Mouse (Mus musculus) heart, embryonic 12.5 days (tissue): ENCODE data around the gene Exosc5. TPM values are rescaled to one million over a fixed set of nuclear protein-coding genes. Genes with fewer than 3 reads are reported as not detected.

Source experiments
- ATAC-seq: fragments of 200-750 bp; cut with Nextera tagmentation; 2 replicates; pipeline ENCODE4 v1.8.0; 2017; ENCODE audit warnings: moderate TSS enrichment, moderate library complexity; ENCODE audit not compliant: insufficient number of reproducible peaks, low FRiP score
- H3K27ac ChIP-seq: fragments of 300-500 bp; sonication (generic); 2 replicates; pipeline ENCODE4 v1.5.1; 2016; ENCODE audit warnings: mild to moderate bottlenecking, moderate library complexity; ENCODE audit not compliant: poor library complexity, severe bottlenecking
- H3K27me3 ChIP-seq: fragments of 300-500 bp; sonication (generic); replicated peaks from 2 replicates; pipeline ENCODE4 v1.6.1; 2016; ENCODE audit warnings: mild to moderate bottlenecking, moderate library complexity
- H3K36me3 ChIP-seq: fragments of 300-500 bp; sonication (generic); 2 replicates; pipeline ENCODE4 v1.6.1; 2016; ENCODE audit warnings: mild to moderate bottlenecking, moderate library complexity
- H3K4me1 ChIP-seq: fragments of 300-500 bp; sonication (generic); replicated peaks from 2 replicates; pipeline ENCODE4 v1.6.1; 2016; ENCODE audit warnings: mild to moderate bottlenecking
- H3K4me2 ChIP-seq: fragments of 300-500 bp; sonication (generic); 2 replicates; pipeline ENCODE4 v1.6.1; 2016; ENCODE audit warnings: mild to moderate bottlenecking, moderate library complexity
- H3K4me3 ChIP-seq: fragments of 300-500 bp; sonication (generic); 2 replicates; pipeline ENCODE4 v1.5.1; 2016; ENCODE audit warnings: mild to moderate bottlenecking
- H3K9ac ChIP-seq: fragments of 300-500 bp; sonication (generic); 2 replicates; pipeline ENCODE4 v1.6.1; 2016; ENCODE audit warnings: mild to moderate bottlenecking, moderate library complexity
- H3K9me3 ChIP-seq: fragments of 300-500 bp; sonication (generic); replicated peaks from 2 replicates; pipeline ENCODE4 v1.6.1; 2016; ENCODE audit warnings: mild to moderate bottlenecking, moderate library complexity
- WGBS: fragments of 180-500 bp; shearing (Covaris S2); methylation state at CpG from one replicate; pipeline ENCODE4 v1.1.7; 2016; 5-methylcytosine and 5-hydroxymethylcytosine counted together
- polyA plus RNA-seq: library from polyadenylated mRNA; unstranded; fragments of >200 nt; fragmentation: Nextera tagmentation; extraction: Ambion mirVana; gene quantifications from 2 replicates; pipeline ENCODE4 v1.2.1, GENCODE M21; 2016

Gene Exosc5
- polyA plus RNA-seq, 1 experiment from 2014 or later = 37.2 TPM

DNA sequence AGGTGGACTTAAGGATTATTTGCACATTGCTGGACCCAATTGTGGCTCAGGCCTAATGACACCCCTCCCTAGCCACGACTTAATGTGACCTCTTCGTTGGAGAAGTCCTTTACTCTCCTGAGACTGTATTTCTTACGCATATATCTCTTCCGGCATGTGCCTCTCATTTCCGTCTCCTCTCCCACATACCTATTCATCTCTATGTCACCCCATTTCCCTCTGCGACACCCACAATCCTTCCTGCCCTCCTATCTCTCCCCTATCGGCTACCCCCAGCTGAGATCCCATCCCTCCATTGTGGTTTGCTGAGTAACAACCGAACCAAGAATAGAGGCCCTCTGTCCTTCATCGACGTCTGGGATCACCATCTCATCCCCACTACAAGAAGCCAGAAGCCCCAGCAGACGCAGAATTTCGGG, 30.6 kb downstream of the Exosc5 start:
- peak overlapping the region; percentile 89 for H3K4me2 ChIP-seq
- H3K9me3 ChIP-seq = no peaks in the 10 kb centered on the region
- H3K27me3 ChIP-seq = no peaks in the 10 kb centered on the region; the same call in 1 of the 2 replicates
- H3K4me1 ChIP-seq = peaks cover 19% of the 10 kb centered on the region
- peak overlapping the region; percentile 45; the same call in 1 of the 2 replicates for H3K27ac ChIP-seq
- peak overlapping the region; percentile 71; the same call in 1 of the 2 replicates for H3K9ac ChIP-seq
- no peak for ATAC-seq
- H3K4me3 ChIP-seq = peak overlapping the region; percentile 59
- H3K36me3 ChIP-seq = peaks cover 20% of the 10 kb centered on the region
- WGBS = 5% methylated on average over 12 of the region's 12 CpGs

DNA sequence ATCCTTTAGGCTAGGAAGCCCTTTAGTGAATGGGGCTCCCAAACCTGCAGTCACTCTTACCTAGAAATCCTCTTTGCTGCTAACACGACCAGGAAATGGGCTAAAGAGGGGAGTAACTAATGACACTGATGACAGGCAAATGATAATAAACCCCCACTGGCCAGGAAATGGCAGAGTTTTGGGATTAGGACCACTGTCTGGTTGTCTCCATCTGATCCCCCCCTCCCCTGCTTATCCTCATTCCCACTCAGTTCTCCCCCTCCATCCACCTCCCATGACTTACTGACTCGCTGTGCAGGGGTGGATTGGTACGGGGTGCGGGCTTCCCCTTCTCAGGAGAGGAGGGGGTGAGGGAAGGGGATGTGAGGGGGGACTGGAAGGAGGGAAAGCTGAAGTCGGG, 31.1 kb downstream of the Exosc5 start:
- 29% methylated on average over 5 of the region's 5 CpGs for WGBS

DNA sequence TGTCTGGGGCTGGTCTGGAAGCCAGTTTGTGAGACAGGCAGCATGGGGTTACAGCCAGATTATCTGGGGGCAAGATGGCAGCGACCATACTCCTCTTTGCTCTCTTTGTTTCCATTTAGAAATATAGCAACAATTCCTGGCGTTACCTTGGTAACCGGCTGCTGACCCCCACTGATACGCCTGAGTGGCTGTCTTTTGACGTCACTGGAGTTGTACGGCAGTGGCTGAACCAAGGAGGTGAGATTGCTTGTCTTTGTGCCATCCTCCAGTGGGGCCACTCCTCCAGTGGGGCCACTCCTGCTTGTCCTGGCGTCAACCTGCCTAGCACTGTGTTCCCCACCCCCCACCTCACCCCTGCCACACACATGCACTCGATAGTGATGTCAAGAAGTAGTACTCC, 35.1 kb downstream of the Exosc5 start:
- 72% methylated on average over 8 of the region's 8 CpGs for WGBS
- Histone ChIP-seq H3K4me3 (no peak overlapping the region), H3K4me1 (peaks cover 8% of the 10 kb centered on the region), H3K36me3 (peaks cover 52% of the 10 kb centered on the region), H3K9ac (no peak overlapping the region), H3K9me3 (no peaks in the 10 kb centered on the region), H3K27ac (no peak overlapping the region), H3K4me2 (no peak overlapping the region), H3K27me3 (no peaks in the 10 kb centered on the region)
- no peak for ATAC-seq

More for the DNA sequence above, 31.1 kb downstream of the Exosc5 start:
- H3K4me1 ChIP-seq = peaks cover 19% of the 10 kb centered on the region
- peak overlapping the region; percentile 89 for H3K4me2 ChIP-seq
- no peak overlapping the region for H3K9ac ChIP-seq
- ATAC-seq = no peak
- H3K27me3 ChIP-seq = no peaks in the 10 kb centered on the region; the same call in 1 of the 2 replicates
- H3K36me3 ChIP-seq = peaks cover 22% of the 10 kb centered on the region
- peak overlapping the region; percentile 45; the same call in 1 of the 2 replicates for H3K27ac ChIP-seq
- H3K9me3 ChIP-seq = no peaks in the 10 kb centered on the region
- H3K4me3 ChIP-seq = peak overlapping the region; percentile 59

DNA sequence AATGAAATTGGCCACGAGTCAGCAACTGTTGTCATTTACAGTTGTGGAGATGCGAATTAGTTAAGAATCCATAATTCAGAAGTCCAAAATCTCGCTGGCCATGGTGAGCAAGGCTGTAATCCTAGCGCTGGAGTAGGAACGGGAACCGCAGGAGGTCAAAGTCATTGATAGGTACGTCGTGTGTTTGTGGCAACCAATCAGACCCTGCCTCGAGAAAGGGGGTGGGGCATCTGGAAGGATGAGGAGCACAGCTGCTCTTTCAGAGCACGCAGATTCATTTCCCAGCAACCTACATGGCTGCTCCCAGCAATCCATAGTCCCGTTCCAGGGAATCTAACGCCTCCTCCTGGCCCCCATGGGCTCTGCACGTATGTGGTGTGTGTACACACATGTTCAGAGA, 40.9 kb downstream of the Exosc5 start:
- Histone ChIP-seq H3K27me3 (no peaks in the 10 kb centered on the region), H3K36me3 (peaks cover 57% of the 10 kb centered on the region), H3K4me1 (peaks cover 17% of the 10 kb centered on the region), H3K27ac (no peak overlapping the region), H3K4me3 (no peak overlapping the region), H3K4me2 (no peak overlapping the region), H3K9ac (no peak overlapping the region), H3K9me3 (peaks cover 10% of the 10 kb centered on the region; the same call in 1 of the 2 replicates)
- ATAC-seq = no peak
- 65% methylated on average over 13 of the region's 13 CpGs for WGBS

DNA sequence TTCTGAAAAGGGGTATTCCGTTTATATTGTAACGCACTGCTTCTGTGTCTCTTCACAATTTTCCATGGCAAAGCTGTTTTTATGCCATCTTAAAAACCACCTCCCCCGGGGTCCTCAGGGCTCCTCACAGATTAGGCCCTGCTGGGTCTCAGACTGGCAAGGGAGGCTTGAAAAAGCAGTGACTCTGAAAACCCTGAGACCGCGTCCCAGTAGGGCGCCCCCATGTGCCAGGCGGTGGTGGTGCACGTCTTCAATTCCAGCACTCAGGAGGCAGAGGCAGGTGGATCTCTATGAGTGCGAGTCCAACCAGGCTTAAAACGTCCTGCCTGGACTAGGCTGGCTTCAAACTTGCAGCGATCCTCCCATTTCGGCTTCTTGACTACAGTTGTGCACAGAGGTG, 41.8 kb downstream of the Exosc5 start:
- no peak overlapping the region for H3K27ac ChIP-seq
- peaks cover 26% of the 10 kb centered on the region for H3K4me1 ChIP-seq
- H3K4me3 ChIP-seq = no peak overlapping the region
- peaks cover 10% of the 10 kb centered on the region; the same call in 1 of the 2 replicates for H3K9me3 ChIP-seq
- ATAC-seq = no peak
- H3K36me3 ChIP-seq = peaks cover 52% of the 10 kb centered on the region
- 76% methylated on average over 12 of the region's 12 CpGs for WGBS
- no peaks in the 10 kb centered on the region for H3K27me3 ChIP-seq
- no peak overlapping the region for H3K9ac ChIP-seq
- H3K4me2 ChIP-seq = no peak overlapping the region

DNA sequence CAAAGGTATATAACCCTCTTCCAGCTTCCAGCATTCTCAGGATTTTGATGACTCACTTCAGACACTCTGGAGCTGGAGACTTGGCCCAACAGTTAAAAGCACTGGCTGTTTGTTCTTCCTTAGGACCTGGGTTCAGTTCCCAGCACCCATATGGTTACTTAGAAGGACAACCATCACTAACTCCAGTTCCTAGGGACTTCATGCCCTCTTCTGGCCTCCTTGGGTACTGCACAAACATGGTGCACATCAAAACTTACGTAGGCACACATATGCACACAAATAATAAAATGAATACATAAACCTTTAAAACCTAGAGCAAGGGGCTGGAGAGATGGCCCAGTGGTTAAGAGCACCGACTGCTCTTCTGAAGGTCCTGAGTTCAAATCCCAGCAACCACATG, 43.4 kb downstream of the Exosc5 start:
- no peaks in the 10 kb centered on the region for H3K27me3 ChIP-seq
- WGBS = 97% methylated on average over 2 of the region's 2 CpGs
- no peak overlapping the region for H3K9ac ChIP-seq
- H3K4me2 ChIP-seq = no peak overlapping the region
- H3K4me3 ChIP-seq = no peak overlapping the region
- H3K36me3 ChIP-seq = peaks cover 43% of the 10 kb centered on the region
- peaks cover 42% of the 10 kb centered on the region for H3K4me1 ChIP-seq
- ATAC-seq = no peak
- peaks cover 10% of the 10 kb centered on the region; the same call in 1 of the 2 replicates for H3K9me3 ChIP-seq
- no peak overlapping the region for H3K27ac ChIP-seq

DNA sequence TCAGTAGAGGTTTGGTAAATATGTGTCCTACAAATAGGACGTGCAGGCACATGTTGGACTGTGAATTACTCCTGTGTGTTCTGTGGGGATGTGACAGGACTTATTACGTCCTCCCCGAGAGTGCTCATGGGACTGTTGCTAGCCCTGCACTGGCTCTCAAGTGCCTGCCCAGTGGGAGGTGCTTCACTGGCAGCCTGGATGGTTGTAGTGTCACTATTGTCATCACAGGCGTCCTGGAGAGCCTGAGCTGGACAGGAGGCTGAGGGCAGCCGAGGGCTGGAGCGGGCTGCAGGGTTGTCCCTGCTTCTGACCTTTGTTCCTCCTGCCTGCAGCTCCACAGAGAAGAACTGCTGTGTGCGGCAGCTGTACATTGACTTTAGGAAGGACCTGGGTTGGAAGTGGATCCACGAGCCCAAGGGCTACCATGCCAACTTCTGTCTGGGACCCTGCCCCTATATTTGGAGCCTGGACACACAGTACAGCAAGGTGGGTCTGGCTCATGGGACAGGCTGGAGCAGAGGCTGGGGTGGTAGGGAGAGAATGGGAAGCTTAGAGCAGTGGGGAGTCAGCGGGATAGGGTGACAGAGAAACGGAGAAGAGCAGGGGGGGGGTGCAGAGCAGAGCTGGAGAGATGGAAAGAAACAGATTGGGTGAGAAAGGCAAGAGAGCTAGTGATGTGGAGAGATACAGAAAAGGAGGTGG, 45.0 kb downstream of the Exosc5 start:
- 0 out of 2 replicates have a peak, but pooled peaks have one; percentile 10 for ATAC-seq
- H3K4me3 ChIP-seq = no peak overlapping the region

DNA sequence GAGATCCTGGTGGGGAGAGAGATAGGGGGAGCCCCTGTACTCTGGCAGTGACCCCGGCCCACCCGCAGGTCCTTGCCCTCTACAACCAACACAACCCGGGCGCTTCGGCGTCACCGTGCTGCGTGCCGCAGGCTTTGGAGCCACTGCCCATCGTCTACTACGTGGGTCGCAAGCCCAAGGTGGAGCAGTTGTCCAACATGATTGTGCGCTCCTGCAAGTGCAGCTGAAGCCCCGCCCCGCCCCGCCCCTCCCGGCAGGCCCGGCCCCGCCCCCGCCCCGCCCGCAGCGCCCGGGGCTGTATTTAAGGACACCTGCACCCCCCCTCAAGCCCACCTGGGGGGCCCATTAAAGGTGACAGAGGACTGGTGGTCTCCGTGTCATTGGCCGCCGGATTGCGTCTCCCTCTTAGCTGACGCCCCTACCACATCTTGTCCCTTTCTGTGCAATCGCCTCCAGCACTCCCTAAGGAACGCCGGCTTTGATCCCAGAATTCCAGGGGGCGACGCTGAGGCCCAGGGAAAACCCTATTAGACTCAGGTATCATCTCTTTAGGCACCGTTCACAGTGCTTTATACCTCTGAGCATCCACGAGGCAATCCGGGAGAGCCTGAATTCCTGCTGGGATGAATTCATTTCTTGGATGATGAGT, 45.9 kb downstream of the Exosc5 start:
- Histone ChIP-seq H3K27ac (no peak overlapping the region), H3K9ac (0 out of 2 replicates have a peak overlapping the region, but pooled peaks have one; percentile 5), H3K4me1 (peaks cover 55% of the 10 kb centered on the region), H3K27me3 (no peaks in the 10 kb centered on the region), H3K4me2 (peak overlapping the region; percentile 71), H3K36me3 (peaks cover 24% of the 10 kb centered on the region), H3K4me3 (peak overlapping the region; percentile 35), H3K9me3 (peaks cover 10% of the 10 kb centered on the region; the same call in 1 of the 2 replicates)
- ATAC-seq = 0 out of 2 replicates have a peak, but pooled peaks have one; percentile 21
- 18% methylated on average over 30 of the region's 37 CpGs for WGBS

More for the DNA sequence above, 45.0 kb downstream of the Exosc5 start:
- WGBS = 25% methylated on average over 10 of the region's 10 CpGs
- peak overlapping the region; percentile 71 for H3K4me2 ChIP-seq
- peak overlapping the region; percentile 20; the same call in 1 of the 2 replicates for H3K9ac ChIP-seq
- H3K36me3 ChIP-seq = peaks cover 27% of the 10 kb centered on the region
- H3K27ac ChIP-seq = no peak overlapping the region
- H3K27me3 ChIP-seq = no peaks in the 10 kb centered on the region
- peaks cover 10% of the 10 kb centered on the region; the same call in 1 of the 2 replicates for H3K9me3 ChIP-seq
- H3K4me1 ChIP-seq = peaks cover 51% of the 10 kb centered on the region

DNA sequence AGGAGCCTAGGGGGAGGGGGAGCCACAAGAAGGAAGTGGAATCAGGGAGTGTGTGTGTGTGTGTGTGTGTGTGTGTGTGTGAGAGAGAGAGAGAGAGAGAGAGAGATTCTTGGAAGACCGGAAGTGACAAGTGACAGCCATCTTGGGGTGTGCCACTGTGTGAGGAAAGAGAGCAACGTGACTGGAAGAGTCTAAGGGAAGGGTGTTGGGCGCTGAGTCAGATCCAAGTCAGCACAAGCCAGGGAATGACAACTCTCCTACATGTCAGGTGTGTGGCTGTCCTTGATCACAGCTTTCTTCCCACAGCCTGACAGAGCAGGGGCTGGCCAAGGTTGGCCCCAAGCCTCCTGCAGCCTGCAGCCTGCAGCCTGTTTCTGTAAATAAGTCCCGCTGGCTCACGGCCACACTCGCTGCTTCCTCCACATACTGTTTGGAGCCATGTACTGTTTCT, 46.9 kb downstream of the Exosc5 start:
- ATAC-seq = no peak
- H3K27ac ChIP-seq = peak overlapping the region; percentile 62
- H3K9ac ChIP-seq = no peak overlapping the region
- peaks cover 65% of the 10 kb centered on the region for H3K4me1 ChIP-seq
- peaks cover 10% of the 10 kb centered on the region; the same call in 1 of the 2 replicates for H3K9me3 ChIP-seq
- H3K27me3 ChIP-seq = no peaks in the 10 kb centered on the region
- no peak overlapping the region for H3K4me3 ChIP-seq
- 48% methylated on average over 6 of the region's 6 CpGs for WGBS
- no peak overlapping the region for H3K4me2 ChIP-seq
- H3K36me3 ChIP-seq = peaks cover 16% of the 10 kb centered on the region

DNA sequence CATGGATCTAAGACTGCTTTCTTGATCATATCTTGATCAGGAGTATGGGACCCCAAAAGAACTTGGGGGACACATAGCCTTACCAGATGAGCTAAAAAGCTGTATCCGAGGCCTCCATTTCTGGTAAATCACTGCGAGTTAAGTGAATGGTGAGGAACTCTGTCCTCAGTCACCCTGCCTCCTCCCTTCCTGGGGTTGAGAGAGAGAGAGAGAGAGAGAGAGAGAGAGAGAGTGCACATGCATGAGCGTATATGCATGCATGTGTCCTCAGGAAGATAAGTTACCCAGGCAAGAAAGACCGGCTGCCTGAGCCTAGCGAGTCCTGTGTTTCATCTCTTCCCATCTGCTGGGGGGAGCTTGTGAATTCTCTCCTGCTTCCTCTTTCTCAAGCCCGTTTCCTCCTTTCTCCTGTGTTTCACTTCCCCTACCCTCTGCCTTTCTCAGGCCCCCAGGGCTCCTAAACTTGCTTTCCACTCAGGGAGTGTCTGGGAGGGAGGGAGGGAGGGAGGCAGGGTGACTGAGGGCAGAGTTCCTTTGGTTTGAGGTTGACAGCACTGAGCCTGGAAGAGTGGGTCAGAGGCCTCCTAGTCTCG, 47.7 kb downstream of the Exosc5 start:
- Histone ChIP-seq H3K9me3 (peaks cover 7% of the 10 kb centered on the region; the same call in 1 of the 2 replicates), H3K9ac (no peak overlapping the region), H3K4me1 (peaks cover 73% of the 10 kb centered on the region), H3K36me3 (peaks cover 8% of the 10 kb centered on the region), H3K4me2 (no peak overlapping the region), H3K27ac (peak overlapping the region; percentile 62), H3K4me3 (no peak overlapping the region), H3K27me3 (no peaks in the 10 kb centered on the region)
- no peak for ATAC-seq
- WGBS = 38% methylated on average over 7 of the region's 7 CpGs
